Mouse (Mus musculus) heart, embryonic 16.5 days (tissue): Measurements from ENCODE around the gene Tdrd7. TPM values are rescaled to one million over a fixed set of nuclear protein-coding genes. Genes with fewer than 3 reads are reported as not detected.
A peak's percentile ranks its signal among the peaks of the same experiment; 100 is the strongest.

Source experiments
- ATAC-seq: fragments of 200-750 bp; cut with Nextera tagmentation; replicated peaks from 2 replicates; pipeline ENCODE4 v1.8.0; 2017; ENCODE audit warnings: moderate number of reproducible peaks; ENCODE audit not compliant: insufficient read depth, low FRiP score; ENCODE audit errors: extremely low read depth
- H3K27ac ChIP-seq: fragments of 300-500 bp; sonication (generic); 2 replicates; pipeline ENCODE4 v1.5.1; 2014; ENCODE audit warnings: mild to moderate bottlenecking, low read length, control low read depth, moderate library complexity
- H3K27me3 ChIP-seq: fragments of 300-500 bp; sonication (generic); 2 replicates; pipeline ENCODE4 v1.6.1; 2014; ENCODE audit warnings: low read length, mixed read lengths; ENCODE audit not compliant: control insufficient read depth, insufficient read depth
- H3K36me3 ChIP-seq: fragments of 300-500 bp; sonication (generic); 2 replicates; pipeline ENCODE4 v1.6.1; 2014; ENCODE audit not compliant: control insufficient read depth, insufficient read depth
- H3K4me1 ChIP-seq: fragments of 300-500 bp; sonication (generic); 2 replicates; pipeline ENCODE4 v1.6.1; 2014; ENCODE audit warnings: low read length, mixed read lengths; ENCODE audit not compliant: control insufficient read depth, insufficient read depth
- H3K4me2 ChIP-seq: fragments of 300-500 bp; sonication (generic); 2 replicates; pipeline ENCODE4 v1.6.1; 2014; ENCODE audit warnings: low read depth, mild to moderate bottlenecking, control low read depth, low read length
- H3K4me3 ChIP-seq: fragments of 300-500 bp; sonication (generic); 2 replicates; pipeline ENCODE4 v1.5.1; 2014; ENCODE audit warnings: mild to moderate bottlenecking, control low read depth, low read length
- H3K9ac ChIP-seq: fragments of 300-500 bp; sonication (generic); 2 replicates; pipeline ENCODE4 v1.6.1; 2014; ENCODE audit warnings: low read length, control low read depth
- H3K9me3 ChIP-seq: fragments of 300-500 bp; sonication (generic); replicated peaks from 2 replicates; pipeline ENCODE4 v1.6.1; 2016; ENCODE audit warnings: low read length; ENCODE audit not compliant: control insufficient read depth
- WGBS: fragments of 180-500 bp; shearing (Covaris S2); extraction: QIAGEN DNeasy Blood & Tissue Kit; methylation state at CpG from one replicate; pipeline ENCODE4 v1.1.7; 2014; 5-methylcytosine and 5-hydroxymethylcytosine counted together
- polyA plus RNA-seq: library from polyadenylated mRNA; unstranded; fragments of >200 nt; fragmentation: Nextera tagmentation; extraction: Ambion mirVana; gene quantifications from 2 replicates; pipeline ENCODE4 v1.2.1, GENCODE M21; 2015

Tdrd7 gene
- polyA plus RNA-seq, 1 experiment from 2014 or later, result 18.5 TPM

DNA sequence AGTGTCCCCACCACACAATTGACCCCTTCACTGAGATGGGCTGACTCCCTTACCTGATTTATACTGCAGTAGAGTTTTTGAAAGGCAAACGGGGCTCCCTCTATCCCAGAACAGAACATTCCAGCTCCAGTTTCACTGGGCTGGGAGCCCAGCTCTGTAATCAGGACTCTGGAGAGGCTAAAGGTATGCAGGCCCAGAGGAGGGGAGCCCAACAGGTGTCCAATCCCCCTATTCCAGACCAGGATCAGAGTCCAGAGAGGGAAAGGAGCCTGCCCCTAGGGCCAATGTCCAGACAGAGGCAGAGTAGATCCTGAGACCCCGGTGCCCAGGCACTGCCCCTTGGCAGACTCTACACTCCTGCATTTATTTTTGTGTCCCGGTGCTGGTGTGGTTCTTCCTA is 99.8 kb downstream of the Tdrd7 start:
- H3K36me3 ChIP-seq, result peaks cover 14% of the 10 kb centered on the region
- H3K4me3 ChIP-seq, result no peak overlapping the region
- peak overlapping the region; percentile 92 for H3K27ac ChIP-seq
- peak; percentile 67; the same call in 1 of the 2 replicates for ATAC-seq
- H3K9me3 ChIP-seq, result no peaks in the 10 kb centered on the region
- no peak overlapping the region for H3K9ac ChIP-seq
- no peak overlapping the region; the same call in 1 of the 2 replicates for H3K4me2 ChIP-seq
- peaks cover 59% of the 10 kb centered on the region for H3K4me1 ChIP-seq
- no peaks in the 10 kb centered on the region for H3K27me3 ChIP-seq
- WGBS, result 40% methylated on average over 3 of the region's 3 CpGs

DNA sequence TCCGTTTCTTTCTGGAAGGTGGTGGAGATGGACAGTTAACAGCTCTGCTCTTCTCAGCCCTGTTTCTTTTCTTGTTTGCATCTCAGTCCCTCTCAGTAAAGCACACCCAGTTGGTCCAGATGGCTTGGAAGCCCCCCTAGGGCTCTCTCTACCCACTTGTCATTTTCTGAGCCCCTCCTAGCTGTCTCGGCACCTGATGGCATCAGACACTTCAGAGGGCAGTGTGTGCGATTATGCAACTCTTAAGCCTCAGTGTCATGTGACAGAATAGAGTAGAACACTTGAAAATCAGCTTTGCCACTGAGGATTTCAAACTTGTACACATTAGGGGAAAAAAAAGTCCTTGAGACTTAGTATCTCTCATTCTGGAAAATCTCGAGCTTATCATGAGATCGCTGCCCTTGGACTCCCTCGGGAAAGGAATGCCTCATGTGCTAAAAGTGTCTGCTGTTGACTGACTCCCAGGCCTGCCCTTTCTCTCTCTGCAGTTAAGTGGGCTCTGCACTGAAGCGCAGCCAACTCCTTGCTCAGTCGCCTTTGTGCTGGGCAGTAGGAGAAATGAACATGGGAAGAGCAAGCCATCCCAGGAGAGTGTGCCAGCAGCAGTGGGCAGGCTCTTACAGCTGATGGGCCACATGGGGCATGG is 100.7 kb downstream of the Tdrd7 start:
- Histone ChIP-seq H3K27ac (peak overlapping the region; percentile 92), H3K4me3 (no peak overlapping the region), H3K27me3 (no peaks in the 10 kb centered on the region), H3K9ac (no peak overlapping the region), H3K4me1 (peaks cover 55% of the 10 kb centered on the region), H3K4me2 (peak overlapping the region; percentile 9; the same call in 1 of the 2 replicates), H3K36me3 (peaks cover 14% of the 10 kb centered on the region), H3K9me3 (no peaks in the 10 kb centered on the region)
- WGBS, result 22% methylated on average over 8 of the region's 8 CpGs
- peak; percentile 59; the same call in 1 of the 2 replicates for ATAC-seq

DNA sequence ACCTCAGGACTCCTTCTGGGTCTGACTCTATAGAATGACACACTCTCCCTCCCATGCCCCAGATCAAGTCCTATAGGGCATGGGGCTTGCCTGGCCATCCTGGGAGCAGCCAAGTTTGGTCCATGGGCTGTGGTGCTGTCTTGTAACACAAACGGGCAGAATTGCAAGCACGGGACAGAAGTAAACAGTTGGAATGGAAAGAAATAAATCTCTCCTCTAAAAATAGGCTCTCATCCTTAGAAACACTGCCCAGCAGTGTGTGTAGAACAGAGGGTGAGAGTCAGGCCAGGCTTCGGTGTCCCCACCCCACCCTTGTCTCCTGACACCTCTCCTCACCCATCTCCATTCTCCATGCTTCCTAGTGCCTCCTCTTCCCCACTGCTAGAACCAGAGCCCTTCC is 102.9 kb downstream of the Tdrd7 start:
- 48% methylated on average over 3 of the region's 3 CpGs for WGBS
- H3K9me3 ChIP-seq, result no peaks in the 10 kb centered on the region
- H3K4me2 ChIP-seq, result no peak overlapping the region
- H3K27me3 ChIP-seq, result no peaks in the 10 kb centered on the region
- no peak for ATAC-seq
- no peak overlapping the region for H3K4me3 ChIP-seq
- H3K9ac ChIP-seq, result no peak overlapping the region
- peaks cover 7% of the 10 kb centered on the region; the same call in 1 of the 2 replicates for H3K36me3 ChIP-seq
- no peak overlapping the region for H3K27ac ChIP-seq
- H3K4me1 ChIP-seq, result peaks cover 58% of the 10 kb centered on the region

DNA sequence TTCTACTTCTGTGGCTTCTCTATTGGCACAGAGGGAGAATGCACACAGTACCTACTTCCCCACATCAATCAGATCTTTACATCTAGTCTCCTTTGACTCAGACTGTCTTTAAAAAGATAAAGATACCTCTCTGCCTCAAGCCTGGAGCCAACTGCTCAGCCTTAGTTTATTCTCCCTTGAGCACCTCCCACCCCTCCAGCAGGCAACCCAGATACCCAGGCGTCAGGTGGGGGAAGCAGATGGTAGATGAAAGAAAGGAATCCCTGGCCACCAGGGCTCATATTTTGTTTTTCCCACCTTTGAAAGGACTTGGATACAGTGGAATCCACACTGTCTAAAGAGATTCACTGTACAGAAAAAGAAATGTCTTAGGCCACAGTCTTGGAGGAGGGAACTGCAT is 103.4 kb downstream of the Tdrd7 start:
- H3K4me3 ChIP-seq, result no peak overlapping the region
- no peak overlapping the region for H3K4me2 ChIP-seq
- no peaks in the 10 kb centered on the region for H3K27me3 ChIP-seq
- peaks cover 60% of the 10 kb centered on the region for H3K4me1 ChIP-seq
- no peak for ATAC-seq
- no peak overlapping the region for H3K9ac ChIP-seq
- H3K27ac ChIP-seq, result no peak overlapping the region
- H3K36me3 ChIP-seq, result peaks cover 6% of the 10 kb centered on the region; the same call in 1 of the 2 replicates
- no peaks in the 10 kb centered on the region for H3K9me3 ChIP-seq
- WGBS, result 50% methylated on average over 1 of the region's 1 CpGs

DNA sequence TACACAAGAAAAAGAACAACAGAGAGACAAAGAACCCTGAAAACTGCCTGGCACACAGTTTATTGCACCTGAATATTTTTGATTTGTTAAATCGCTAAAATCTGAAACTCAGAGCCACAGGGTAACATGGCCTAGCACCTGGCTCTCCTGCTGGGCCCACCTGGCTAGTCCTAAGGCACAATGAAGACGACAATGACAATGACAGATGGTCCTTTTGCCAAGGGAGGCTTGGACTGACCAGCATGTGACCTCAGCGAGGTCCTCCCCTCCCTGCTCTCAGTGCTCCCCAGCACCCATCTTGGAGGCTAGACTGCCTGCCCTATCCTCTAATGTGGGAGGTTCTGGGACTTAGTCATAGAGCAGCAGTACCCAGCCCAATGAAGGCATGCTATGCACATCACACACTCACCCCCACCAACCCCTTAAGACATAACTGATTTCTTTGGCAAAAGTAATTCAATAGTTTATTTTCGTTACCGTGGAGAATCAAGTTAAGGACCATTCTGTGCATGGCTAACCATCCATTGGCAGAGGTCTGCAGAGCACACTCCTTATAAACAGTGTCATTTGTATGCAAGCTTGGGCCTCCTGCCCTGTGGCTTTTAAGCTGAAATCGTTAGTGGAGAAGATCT is 104.8 kb downstream of the Tdrd7 start:
- no peak overlapping the region for H3K4me2 ChIP-seq
- H3K27me3 ChIP-seq, result no peaks in the 10 kb centered on the region
- no peak for ATAC-seq
- H3K36me3 ChIP-seq, result peaks cover 6% of the 10 kb centered on the region; the same call in 1 of the 2 replicates
- no peaks in the 10 kb centered on the region for H3K9me3 ChIP-seq
- 79% methylated on average over 6 of the region's 6 CpGs for WGBS
- no peak overlapping the region for H3K27ac ChIP-seq
- no peak overlapping the region for H3K4me3 ChIP-seq
- H3K4me1 ChIP-seq, result peaks cover 57% of the 10 kb centered on the region
- no peak overlapping the region for H3K9ac ChIP-seq

DNA sequence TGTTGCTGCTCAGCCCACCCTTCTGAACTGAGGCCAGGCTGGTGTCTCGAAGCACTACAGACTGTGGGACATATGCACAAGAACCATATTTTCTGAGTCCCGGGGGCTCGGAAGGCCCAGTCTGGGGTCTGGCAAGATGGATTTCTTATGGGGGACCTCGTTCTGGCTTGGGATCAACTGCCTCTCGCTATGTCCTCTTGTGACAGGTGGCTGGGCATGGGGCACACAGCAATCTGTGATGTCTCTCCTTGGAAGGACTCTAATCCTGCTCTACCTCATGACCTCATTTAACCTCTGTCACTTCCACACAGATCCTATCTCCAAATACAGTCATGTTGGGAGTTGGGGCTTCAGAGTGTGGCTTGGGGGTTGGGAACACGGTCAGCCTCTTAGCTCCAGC is 107.5 kb downstream of the Tdrd7 start:
- ATAC-seq, result no peak
- H3K27ac ChIP-seq, result peak overlapping the region; percentile 83
- no peak overlapping the region for H3K4me2 ChIP-seq
- H3K36me3 ChIP-seq, result peaks cover 3% of the 10 kb centered on the region; the same call in 1 of the 2 replicates
- whole genome bisulfite sequencing, result 59% methylated on average over 6 of the region's 6 CpGs
- H3K9me3 ChIP-seq, result no peaks in the 10 kb centered on the region
- H3K27me3 ChIP-seq, result no peaks in the 10 kb centered on the region
- peaks cover 50% of the 10 kb centered on the region for H3K4me1 ChIP-seq
- no peak overlapping the region for H3K4me3 ChIP-seq
- H3K9ac ChIP-seq, result 0 out of 2 replicates have a peak overlapping the region, but pooled peaks have one; percentile 4

DNA sequence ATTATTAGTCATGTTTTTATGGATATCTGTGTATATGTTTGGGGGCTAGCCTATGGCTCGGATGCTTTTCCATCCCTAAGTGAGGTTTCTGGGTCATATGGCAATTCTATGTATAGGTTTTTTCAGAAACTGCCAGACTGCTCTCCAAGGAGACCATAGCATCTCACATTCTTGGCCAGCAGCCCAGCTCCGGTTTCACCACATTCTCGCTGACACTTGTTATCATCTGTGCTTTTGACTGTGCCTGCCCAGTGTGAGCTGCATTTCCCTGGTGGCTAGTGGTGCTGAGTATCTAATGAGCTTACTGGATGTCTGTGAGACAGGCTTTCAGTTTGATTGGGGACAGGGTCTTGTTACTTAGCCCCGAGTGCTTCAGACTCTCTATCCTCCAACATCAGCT is 108.6 kb downstream of the Tdrd7 start:
- 19% methylated on average over 4 of the region's 4 CpGs for WGBS
- Histone ChIP-seq H3K9ac (no peak overlapping the region), H3K4me3 (no peak overlapping the region), H3K27me3 (no peaks in the 10 kb centered on the region), H3K27ac (peak overlapping the region; percentile 88), H3K4me1 (peaks cover 40% of the 10 kb centered on the region), H3K4me2 (0 out of 2 replicates have a peak overlapping the region, but pooled peaks have one; percentile 44), H3K36me3 (peaks cover 9% of the 10 kb centered on the region), H3K9me3 (no peaks in the 10 kb centered on the region)
- peak; percentile 85 for ATAC-seq

DNA sequence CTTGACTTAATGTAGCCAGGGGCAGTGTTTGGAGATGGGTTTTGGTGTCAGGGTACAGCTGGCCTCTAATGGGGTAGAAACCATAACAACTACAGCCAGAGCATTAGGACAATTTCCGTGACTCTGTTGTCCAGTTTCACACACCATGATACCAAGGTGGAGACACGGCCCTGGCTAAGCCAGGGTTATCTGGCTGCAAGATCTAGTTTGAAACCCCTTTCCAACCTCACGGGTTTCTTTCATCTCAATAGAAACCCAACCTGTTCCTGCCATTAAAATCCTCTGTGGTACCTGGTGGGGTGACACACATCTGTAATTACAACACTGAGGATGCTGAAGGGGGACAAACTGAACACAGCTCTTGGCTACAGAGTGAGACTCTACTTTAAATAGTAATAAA is 110.5 kb downstream of the Tdrd7 start:
- WGBS, result 78% methylated on average over 3 of the region's 3 CpGs
- Histone ChIP-seq H3K9ac (no peak overlapping the region), H3K27ac (no peak overlapping the region), H3K9me3 (no peaks in the 10 kb centered on the region), H3K4me3 (no peak overlapping the region), H3K27me3 (no peaks in the 10 kb centered on the region), H3K4me1 (peaks cover 40% of the 10 kb centered on the region), H3K4me2 (no peak overlapping the region), H3K36me3 (peaks cover 26% of the 10 kb centered on the region)
- no peak for ATAC-seq

DNA sequence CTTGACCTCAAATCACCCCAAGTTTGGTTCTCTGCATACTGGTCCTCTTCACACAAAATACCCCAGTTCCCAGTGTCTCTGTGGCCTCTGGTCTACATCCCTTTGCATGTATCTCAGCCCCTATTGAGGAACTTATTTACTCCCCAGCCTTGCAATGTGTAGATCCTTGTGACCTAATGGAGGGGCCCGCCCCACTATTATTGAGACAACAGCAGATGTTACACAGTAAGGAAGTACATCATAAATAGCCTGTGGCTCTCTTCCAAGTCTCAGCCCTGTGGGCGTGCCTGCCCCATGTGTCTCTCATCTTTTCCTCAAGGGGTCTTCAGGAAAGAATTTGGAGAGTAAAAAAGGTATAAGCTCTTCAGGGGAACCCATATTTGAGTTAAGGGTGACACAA is 111.8 kb downstream of the Tdrd7 start:
- H3K27ac ChIP-seq, result peak overlapping the region; percentile 46; the same call in 1 of the 2 replicates
- no peaks in the 10 kb centered on the region for H3K9me3 ChIP-seq
- 35% methylated on average over 2 of the region's 2 CpGs for WGBS
- H3K4me2 ChIP-seq, result no peak overlapping the region
- H3K27me3 ChIP-seq, result no peaks in the 10 kb centered on the region
- H3K4me3 ChIP-seq, result no peak overlapping the region
- H3K9ac ChIP-seq, result no peak overlapping the region
- no peak for ATAC-seq
- peaks cover 22% of the 10 kb centered on the region for H3K36me3 ChIP-seq
- peaks cover 42% of the 10 kb centered on the region for H3K4me1 ChIP-seq
